Mouse (Mus musculus) heart, adult 2 months (tissue): ENCODE results near the gene Gnptab. TPM values are rescaled to one million over a fixed set of nuclear protein-coding genes. Genes with fewer than 3 reads are reported as not detected.

Experiments used
- DNase-seq, 2 experiments: peaks; one replicate each; pipeline ENCODE4 v3.0.0; 2021
- H3K27ac ChIP-seq: fragments of 200-600 bp; 2 replicates; pipeline ENCODE4 v1.8.1; 2022
- H3K27me3 ChIP-seq: fragments of 200-500 bp; 2 replicates; pipeline ENCODE4 v1.6.1; 2012; ENCODE audit warnings: mild to moderate bottlenecking, low read length, inconsistent platforms, mixed read lengths; ENCODE audit not compliant: control insufficient read depth, insufficient read depth
- H3K36me3 ChIP-seq: fragments of 200-500 bp; 2 replicates; pipeline ENCODE4 v1.6.1; 2012; ENCODE audit warnings: low read length, inconsistent platforms; ENCODE audit not compliant: control insufficient read depth, insufficient read depth
- H3K4me1 ChIP-seq: fragments of 200-500 bp; 2 replicates; pipeline ENCODE4 v1.6.1; 2011; ENCODE audit warnings: low read length; ENCODE audit not compliant: control insufficient read depth, insufficient read depth
- H3K4me3 ChIP-seq: fragments of 200-600 bp; 2 replicates; pipeline ENCODE4 v1.8.1; 2022
- H3K79me2 ChIP-seq: fragments of 200-500 bp; replicated peaks from 2 replicates; pipeline ENCODE4 v1.6.1; 2012; ENCODE audit warnings: mild to moderate bottlenecking, inconsistent platforms, low read length, moderate library complexity, mixed read lengths; ENCODE audit not compliant: control insufficient read depth, insufficient read depth
- H3K9ac ChIP-seq: fragments of 200-500 bp; 2 replicates; pipeline ENCODE4 v1.6.1; 2012; ENCODE audit warnings: low read depth, mild to moderate bottlenecking, control low read depth, inconsistent platforms, low read length, mixed read lengths
- CTCF ChIP-seq: fragments of 200-600 bp; IDR thresholded peaks from 2 replicates; pipeline ENCODE4 v1.8.1; 2022; ENCODE audit warnings: antibody characterized with exemption, mild to moderate bottlenecking, moderate library complexity
- EP300 ChIP-seq: fragments of 200-500 bp; IDR thresholded peaks from 2 replicates; pipeline ENCODE4 v1.6.1; 2011; ENCODE audit warnings: low read depth, low read length, control low read depth; ENCODE audit not compliant: insufficient read depth
- POLR2A ChIP-seq: fragments of 200-500 bp; IDR thresholded peaks from 2 replicates; pipeline ENCODE4 v1.6.1; 2011; ENCODE audit warnings: mild to moderate bottlenecking, low read depth, low read length, control low read depth; ENCODE audit not compliant: insufficient read depth
- WGBS: fragments of 180-500 bp; shearing (Covaris S2); methylation state at CpG from one replicate; pipeline ENCODE4 v1.1.7; 2018; 5-methylcytosine and 5-hydroxymethylcytosine counted together
- intact Hi-C: fragments of 180-260 bp; cut with DNase I; formaldehyde crosslinking; loops from one replicate; pipeline ENCODE4 v1.15.1; 2025
- polyA plus RNA-seq: library from polyadenylated mRNA; depleted of rRNA; stranded (reverse); fragments of >200 nt; gene quantifications from 2 replicates; pipeline ENCODE4 v1.2.3, GENCODE M21; 2012
- total RNA-seq, 2 experiments: library from RNA; stranded (reverse); gene quantifications; 2 replicates each; pipeline ENCODE4 v1.2.3; 2021

The Gnptab gene
- total and polyA plus RNA-seq, 3 experiments: 11.7 to 27.6 (median 24.3) TPM

- Histone ChIP-seq H3K36me3 (no peaks in the 10 kb centered on the region), H3K4me3 (no peak overlapping the region), H3K27ac (peak overlapping the region; percentile 20), H3K9ac (no peak overlapping the region), H3K79me2 (peaks cover 1% of the 10 kb centered on the region), H3K4me1 (peaks cover 13% of the 10 kb centered on the region), H3K27me3 (no peaks in the 10 kb centered on the region)
- intact Hi-C loops: no loop called here
- no peak for DNase-seq
- 42% methylated on average over 6 of the region's 6 CpGs for WGBS
- TF ChIP-seq EP300 (no peak), CTCF (no peak), POLR2A (no peak)
These were observed 6.8 kb downstream of the Gnptab start for GRCm38 (mm10) chr10:88385758-88386157.

GRCm38 (mm10) chr10:88386251-88386650 lies 7.3 kb downstream of the Gnptab start:
- Histone ChIP-seq H3K4me1 (peaks cover 12% of the 10 kb centered on the region), H3K27ac (no peak overlapping the region), H3K79me2 (peaks cover 1% of the 10 kb centered on the region), H3K4me3 (no peak overlapping the region), H3K36me3 (no peaks in the 10 kb centered on the region), H3K27me3 (no peaks in the 10 kb centered on the region), H3K9ac (no peak overlapping the region)
- 77% methylated on average over 6 of the region's 6 CpGs for WGBS
- intact Hi-C loops: no loop called here
- TF ChIP-seq CTCF: no peak
- TF ChIP-seq EP300: no peak
- TF ChIP-seq POLR2A: no peak
- DNase-seq: no peak

- no peak overlapping the region for H3K4me3 ChIP-seq
- H3K27me3 ChIP-seq: no peaks in the 10 kb centered on the region
- H3K36me3 ChIP-seq: no peaks in the 10 kb centered on the region
- H3K4me1 ChIP-seq: peaks cover 7% of the 10 kb centered on the region
- H3K9ac ChIP-seq: no peak overlapping the region
- H3K79me2 ChIP-seq: peaks cover 1% of the 10 kb centered on the region
- WGBS: 31% methylated on average over 4 of the region's 4 CpGs
- no peak overlapping the region for H3K27ac ChIP-seq
- TF ChIP-seq POLR2A (no peak), CTCF (no peak), EP300 (no peak)
- no peak for DNase-seq
- intact Hi-C loops: no loop called here
These were observed 10.6 kb downstream of the Gnptab start for GRCm38 (mm10) chr10:88389576-88389975.

GRCm38 (mm10) chr10:88390096-88390790 lies 11.3 kb downstream of the Gnptab start:
- intact Hi-C loops: no loop called here
- DNase-seq: peak; percentile 51 to 53
- Histone ChIP-seq H3K4me1 (peaks cover 7% of the 10 kb centered on the region), H3K79me2 (peaks cover 1% of the 10 kb centered on the region), H3K4me3 (no peak overlapping the region), H3K36me3 (no peaks in the 10 kb centered on the region), H3K27me3 (no peaks in the 10 kb centered on the region), H3K27ac (peak overlapping the region; percentile 41; the same call in 1 of the 2 replicates), H3K9ac (peak overlapping the region; percentile 51; the same call in 1 of the 2 replicates)
- 31% methylated on average over 10 of the region's 10 CpGs for WGBS
- no peak for TF ChIP-seq EP300
- TF ChIP-seq POLR2A: no peak
- no peak for TF ChIP-seq CTCF

GRCm38 (mm10) chr10:88391495-88391894 lies 12.6 kb downstream of the Gnptab start:
- 94% methylated on average over 9 of the region's 9 CpGs for WGBS
- H3K79me2 ChIP-seq: no peaks in the 10 kb centered on the region
- H3K36me3 ChIP-seq: no peaks in the 10 kb centered on the region
- no peak overlapping the region for H3K27ac ChIP-seq
- H3K9ac ChIP-seq: no peak overlapping the region
- intact Hi-C loops: no loop called here
- H3K27me3 ChIP-seq: no peaks in the 10 kb centered on the region
- peaks cover 7% of the 10 kb centered on the region for H3K4me1 ChIP-seq
- TF ChIP-seq CTCF: no peak
- TF ChIP-seq POLR2A: no peak
- no peak for TF ChIP-seq EP300
- no peak for DNase-seq
- H3K4me3 ChIP-seq: no peak overlapping the region

- Histone ChIP-seq H3K9ac (no peak overlapping the region), H3K4me3 (no peak overlapping the region), H3K79me2 (no peaks in the 10 kb centered on the region), H3K4me1 (peaks cover 7% of the 10 kb centered on the region), H3K27ac (no peak overlapping the region), H3K36me3 (no peaks in the 10 kb centered on the region), H3K27me3 (no peaks in the 10 kb centered on the region)
- WGBS: 89% methylated on average over 9 of the region's 9 CpGs
- TF ChIP-seq EP300 (no peak), CTCF (no peak), POLR2A (no peak)
- DNase-seq: no peak
- intact Hi-C loops: no loop called here
These were observed 13.4 kb downstream of the Gnptab start for GRCm38 (mm10) chr10:88392181-88392847.
